Mouse (Mus musculus): ENCODE results near the gene Snd1. TPM values are rescaled to one million over a fixed set of nuclear protein-coding genes. Genes with fewer than 3 reads are reported as not detected.

The Snd1 gene
- total RNA-seq, 1 experiment = 343 TPM

DNA sequence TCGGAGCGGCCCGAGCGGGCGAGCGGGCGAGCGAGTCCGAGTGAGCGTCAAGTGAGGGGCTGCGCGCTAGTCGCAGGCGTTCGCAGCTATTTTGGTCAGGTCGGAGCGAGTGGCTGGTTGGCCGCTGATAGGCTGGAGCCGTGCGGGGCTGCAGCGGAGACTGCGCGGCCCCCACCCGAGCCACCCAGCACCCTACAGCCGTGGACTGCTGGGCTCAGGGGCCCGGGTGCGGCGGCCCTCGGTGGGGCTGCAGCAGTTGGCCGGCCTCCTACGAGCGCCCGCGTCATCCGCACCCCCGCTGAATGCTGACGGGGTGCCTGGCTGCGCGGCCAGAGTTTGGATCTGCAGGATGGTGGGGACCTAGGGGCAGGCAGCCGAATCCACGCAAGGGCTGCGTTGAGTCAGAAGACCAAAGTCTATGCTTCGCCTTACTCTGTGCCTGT lies 358.5 kb downstream of the Snd1 start:
- TF ChIP-seq ZNF384 (IDR thresholded peaks at IDR 0.05; ENCODE audit: low read depth, low read length) (no peak), CHD2 (IDR thresholded peaks at IDR 0.05; ENCODE audit: low read depth, low read length) (no peak), HCFC1 (IDR thresholded peaks at IDR 0.05; ENCODE audit: borderline replicate concordance, insufficient read depth, low read length) (no peak), ZC3H11A (IDR thresholded peaks at IDR 0.05; ENCODE audit: borderline replicate concordance, low read depth, low read length) (no peak), MAFK (IDR thresholded peaks at IDR 0.05; ENCODE audit: insufficient read depth, low read depth, low read length) (no peak)
- H3K9ac ChIP-seq (ENCODE audit: insufficient read depth, low read depth, low read length, poor library complexity, severe bottlenecking) = peak overlapping the region; percentile 46; the same call in 1 of the 2 replicates
- no peaks in the 10 kb centered on the region for H3K9me3 ChIP-seq (ENCODE audit: control insufficient read depth, insufficient read depth, low read depth, low read length)
- peaks cover 0 to 4% of the 10 kb centered on the region in 2 experiments; a peak in 1 of 4 replicates for H3K4me1 ChIP-seq (ENCODE audit: control insufficient read depth in 2 of 2, insufficient read depth in 2 of 2, low read length in 2 of 2, poor library complexity in 1 of 2)
- no peaks in the 10 kb centered on the region; the same call in 1 of the 2 replicates for H3K36me3 ChIP-seq (ENCODE audit: control insufficient read depth, insufficient read depth, low read length, poor library complexity, severe bottlenecking)
- in situ Hi-C loops (cut with MboI; ENCODE audit: low sequenced_read_pairs in 2 of 2, unreplicated experiment in 2 of 2) = no loop called here
- peak overlapping the region; percentile 54 to 86 for H3K4me3 ChIP-seq (ENCODE audit: insufficient read depth in 1 of 2, low read depth in 1 of 2, low read length in 2 of 2, poor library complexity in 1 of 2, severe bottlenecking in 1 of 2)
- H3K27ac ChIP-seq (ENCODE audit: insufficient read depth, low read depth, low read length, poor library complexity, severe bottlenecking) = no peak overlapping the region
- no peak for DNase-seq (ENCODE audit: low read depth, low spot score)

DNA sequence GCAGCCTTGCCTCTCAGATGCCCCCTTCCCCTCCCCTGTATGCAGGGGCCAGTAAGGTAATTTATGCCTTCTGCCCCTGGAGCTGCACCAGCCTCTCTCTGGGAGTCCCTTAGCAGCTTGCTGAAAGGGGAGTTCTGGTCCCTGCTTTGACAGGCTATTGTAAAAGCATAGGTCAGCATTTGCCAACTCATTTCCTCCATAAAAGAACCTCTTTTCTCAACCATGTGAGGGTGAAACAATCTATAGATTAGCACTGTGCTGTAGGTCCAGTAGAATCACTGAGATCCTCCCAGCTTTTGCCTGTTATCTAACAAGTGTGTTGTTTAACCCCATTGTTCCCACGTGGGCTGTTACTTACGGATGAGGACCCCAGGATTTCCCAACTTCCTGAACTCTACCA lies 359.1 kb downstream of the Snd1 start:
- H3K4me3 ChIP-seq (ENCODE audit: insufficient read depth in 1 of 2, low read depth in 1 of 2, low read length in 2 of 2, poor library complexity in 1 of 2, severe bottlenecking in 1 of 2) = no peak overlapping the region
- no peak for DNase-seq (ENCODE audit: low read depth, low spot score)
- H3K27ac ChIP-seq (ENCODE audit: insufficient read depth, low read depth, low read length, poor library complexity, severe bottlenecking) = no peak overlapping the region
- H3K4me1 ChIP-seq (ENCODE audit: control insufficient read depth in 2 of 2, insufficient read depth in 2 of 2, low read length in 2 of 2, poor library complexity in 1 of 2) = peaks cover 0 to 4% of the 10 kb centered on the region in 2 experiments; a peak in 1 of 4 replicates
- H3K9me3 ChIP-seq (ENCODE audit: control insufficient read depth, insufficient read depth, low read depth, low read length) = no peaks in the 10 kb centered on the region
- TF ChIP-seq ZNF384 (IDR thresholded peaks at IDR 0.05; ENCODE audit: low read depth, low read length) (no peak), HCFC1 (IDR thresholded peaks at IDR 0.05; ENCODE audit: borderline replicate concordance, insufficient read depth, low read length) (no peak), MAFK (IDR thresholded peaks at IDR 0.05; ENCODE audit: insufficient read depth, low read depth, low read length) (no peak), ZC3H11A (IDR thresholded peaks at IDR 0.05; ENCODE audit: borderline replicate concordance, low read depth, low read length) (no peak), CHD2 (IDR thresholded peaks at IDR 0.05; ENCODE audit: low read depth, low read length) (no peak)
- in situ Hi-C loops (cut with MboI; ENCODE audit: low sequenced_read_pairs in 2 of 2, unreplicated experiment in 2 of 2) = no loop called here
- H3K9ac ChIP-seq (ENCODE audit: insufficient read depth, low read depth, low read length, poor library complexity, severe bottlenecking) = no peak overlapping the region
- no peaks in the 10 kb centered on the region; the same call in 1 of the 2 replicates for H3K36me3 ChIP-seq (ENCODE audit: control insufficient read depth, insufficient read depth, low read length, poor library complexity, severe bottlenecking)

DNA sequence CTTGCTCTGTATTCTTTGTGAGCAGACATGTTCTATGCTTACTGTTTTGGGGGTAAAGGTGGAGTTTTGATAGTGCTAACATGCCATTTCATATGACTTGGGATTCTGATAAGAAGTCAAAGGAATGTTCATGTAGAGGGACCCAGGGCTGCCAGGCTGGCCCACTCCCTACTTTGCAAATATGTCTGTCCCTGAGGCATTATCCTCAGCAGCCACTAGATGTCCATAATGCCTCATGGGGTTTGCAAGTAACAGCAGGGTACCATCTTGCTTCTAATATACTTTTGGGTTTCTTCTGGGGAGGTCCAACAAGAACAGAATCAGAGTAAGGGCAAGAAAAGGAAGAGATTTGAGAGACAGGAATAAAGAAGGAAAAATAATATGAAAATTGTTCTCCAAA lies 361.7 kb downstream of the Snd1 start:
- H3K9ac ChIP-seq (ENCODE audit: insufficient read depth, low read depth, low read length, poor library complexity, severe bottlenecking) = no peak overlapping the region
- no peak overlapping the region for H3K27ac ChIP-seq (ENCODE audit: insufficient read depth, low read depth, low read length, poor library complexity, severe bottlenecking)
- TF ChIP-seq ZNF384 (IDR thresholded peaks at IDR 0.05; ENCODE audit: low read depth, low read length) (no peak), MAFK (IDR thresholded peaks at IDR 0.05; ENCODE audit: insufficient read depth, low read depth, low read length) (no peak)
- no peaks in the 10 kb centered on the region; a peak in 1 of 4 replicates for H3K4me1 ChIP-seq (ENCODE audit: control insufficient read depth in 2 of 2, insufficient read depth in 2 of 2, low read length in 2 of 2, poor library complexity in 1 of 2)
- H3K36me3 ChIP-seq (ENCODE audit: control insufficient read depth, insufficient read depth, low read length, poor library complexity, severe bottlenecking) = no peaks in the 10 kb centered on the region
- DNase-seq (ENCODE audit: low read depth, low spot score) = no peak
- no peak overlapping the region for H3K4me3 ChIP-seq (ENCODE audit: insufficient read depth in 1 of 2, low read depth in 1 of 2, low read length in 2 of 2, poor library complexity in 1 of 2, severe bottlenecking in 1 of 2)
- H3K9me3 ChIP-seq (ENCODE audit: control insufficient read depth, insufficient read depth, low read depth, low read length) = no peaks in the 10 kb centered on the region
- in situ Hi-C loops (cut with MboI; ENCODE audit: low sequenced_read_pairs in 2 of 2, unreplicated experiment in 2 of 2) = no loop called here

- Histone ChIP-seq H3K9me3 (ENCODE audit: control insufficient read depth, insufficient read depth, low read depth, low read length) (no peaks in the 10 kb centered on the region), H3K4me1 (ENCODE audit: control insufficient read depth in 2 of 2, insufficient read depth in 2 of 2, low read length in 2 of 2, poor library complexity in 1 of 2) (no peaks in the 10 kb centered on the region), H3K27ac (ENCODE audit: insufficient read depth, low read depth, low read length, poor library complexity, severe bottlenecking) (no peak overlapping the region), H3K4me3 (ENCODE audit: insufficient read depth in 1 of 2, low read depth in 1 of 2, low read length in 2 of 2, poor library complexity in 1 of 2, severe bottlenecking in 1 of 2) (no peak overlapping the region), H3K36me3 (ENCODE audit: control insufficient read depth, insufficient read depth, low read length, poor library complexity, severe bottlenecking) (no peaks in the 10 kb centered on the region), H3K9ac (ENCODE audit: insufficient read depth, low read depth, low read length, poor library complexity, severe bottlenecking) (no peak overlapping the region)
- in situ Hi-C loops (cut with MboI; ENCODE audit: low sequenced_read_pairs in 2 of 2, unreplicated experiment in 2 of 2) = no loop called here
- DNase-seq (ENCODE audit: low read depth, low spot score) = no peak
- TF ChIP-seq HCFC1 (IDR thresholded peaks at IDR 0.05; ENCODE audit: borderline replicate concordance, insufficient read depth, low read length) = no peak
- no peak for TF ChIP-seq CHD2 (IDR thresholded peaks at IDR 0.05; ENCODE audit: low read depth, low read length)
- no peak for TF ChIP-seq ZC3H11A (IDR thresholded peaks at IDR 0.05; ENCODE audit: borderline replicate concordance, low read depth, low read length)
- no peak for TF ChIP-seq ZNF384 (IDR thresholded peaks at IDR 0.05; ENCODE audit: low read depth, low read length)
- TF ChIP-seq MAFK (IDR thresholded peaks at IDR 0.05; ENCODE audit: insufficient read depth, low read depth, low read length) = no peak
Observed at GRCm38 (mm10) chr6:28841569-28841968, 366.6 kb downstream of the Snd1 start.
